Mouse (Mus musculus): Measurements from ENCODE around the gene Tacc2. TPM values are rescaled to one million over a fixed set of nuclear protein-coding genes. Genes with fewer than 3 reads are reported as not detected.

Gene Tacc2
- polyA plus RNA-seq, 1 experiment from 2014 or later, result 27.5 TPM

- no peak overlapping the region for H3K27ac ChIP-seq
- no peak overlapping the region for H3K4me2 ChIP-seq (ENCODE audit: low read length)
- WGBS, result 37% methylated on average over 6 of the region's 6 CpGs
- no peak for ATAC-seq (replicated peaks; ENCODE audit: low FRiP score, low read depth)
- peak; percentile 63 for DNase-seq (ENCODE audit: low spot score)
- H3K9me3 ChIP-seq (replicated peaks; ENCODE audit: low read length), result no peaks in the 10 kb centered on the region
- H3K4me3 ChIP-seq (replicated peaks; ENCODE audit: low read depth, low read length), result no peak overlapping the region
- no peaks in the 10 kb centered on the region for H3K36me3 ChIP-seq (ENCODE audit: insufficient read depth, low read length)
- H3K9ac ChIP-seq (ENCODE audit: low read depth, low read length), result no peak overlapping the region
- no peaks in the 10 kb centered on the region for H3K27me3 ChIP-seq (ENCODE audit: insufficient read depth, low read length)
- peak; percentile 78 for TF ChIP-seq CTCF (IDR thresholded peaks at IDR 0.05; ENCODE audit: low read depth)
- H3K4me1 ChIP-seq (replicated peaks; ENCODE audit: insufficient read depth, low read length), result no peaks in the 10 kb centered on the region
These were observed 27.9 kb downstream of the Tacc2 start for GRCm38 (mm10) chr7:130605111-130605510.

- no peaks in the 10 kb centered on the region for H3K4me1 ChIP-seq (replicated peaks; ENCODE audit: insufficient read depth, low read length)
- TF ChIP-seq CTCF (IDR thresholded peaks at IDR 0.05; ENCODE audit: low read depth), result no peak
- WGBS, result 35% methylated on average over 4 of the region's 4 CpGs
- H3K4me3 ChIP-seq (replicated peaks; ENCODE audit: low read depth, low read length), result no peak overlapping the region
- H3K36me3 ChIP-seq (ENCODE audit: insufficient read depth, low read length), result no peaks in the 10 kb centered on the region
- no peak overlapping the region for H3K4me2 ChIP-seq (ENCODE audit: low read length)
- no peak for ATAC-seq (replicated peaks; ENCODE audit: low FRiP score, low read depth)
- no peak overlapping the region for H3K27ac ChIP-seq
- DNase-seq (ENCODE audit: low spot score), result peak; percentile 60
- no peaks in the 10 kb centered on the region for H3K27me3 ChIP-seq (ENCODE audit: insufficient read depth, low read length)
- H3K9me3 ChIP-seq (replicated peaks; ENCODE audit: low read length), result no peaks in the 10 kb centered on the region
- H3K9ac ChIP-seq (ENCODE audit: low read depth, low read length), result no peak overlapping the region
These were observed 29.7 kb downstream of the Tacc2 start for GRCm38 (mm10) chr7:130606958-130607357.

GRCm38 (mm10) chr7:130613973-130614372, 36.7 kb downstream of the Tacc2 start:
- no peaks in the 10 kb centered on the region for H3K4me1 ChIP-seq (replicated peaks; ENCODE audit: insufficient read depth, low read length)
- ATAC-seq (replicated peaks; ENCODE audit: low FRiP score, low read depth), result no peak
- H3K27ac ChIP-seq, result no peak overlapping the region
- no peaks in the 10 kb centered on the region for H3K36me3 ChIP-seq (ENCODE audit: insufficient read depth, low read length)
- WGBS, result 53% methylated on average over 4 of the region's 4 CpGs
- no peaks in the 10 kb centered on the region for H3K9me3 ChIP-seq (replicated peaks; ENCODE audit: low read length)
- no peak for TF ChIP-seq CTCF (IDR thresholded peaks at IDR 0.05; ENCODE audit: low read depth)
- no peak overlapping the region for H3K4me2 ChIP-seq (ENCODE audit: low read length)
- H3K4me3 ChIP-seq (replicated peaks; ENCODE audit: low read depth, low read length), result no peak overlapping the region
- DNase-seq (ENCODE audit: low spot score), result no peak
- H3K27me3 ChIP-seq (ENCODE audit: insufficient read depth, low read length), result no peaks in the 10 kb centered on the region
- H3K9ac ChIP-seq (ENCODE audit: low read depth, low read length), result no peak overlapping the region

GRCm38 (mm10) chr7:130617591-130617990, 40.4 kb downstream of the Tacc2 start:
- H3K27ac ChIP-seq, result no peak overlapping the region
- no peak for TF ChIP-seq CTCF (IDR thresholded peaks at IDR 0.05; ENCODE audit: low read depth)
- H3K9ac ChIP-seq (ENCODE audit: low read depth, low read length), result no peak overlapping the region
- H3K27me3 ChIP-seq (ENCODE audit: insufficient read depth, low read length), result no peaks in the 10 kb centered on the region
- H3K4me3 ChIP-seq (replicated peaks; ENCODE audit: low read depth, low read length), result no peak overlapping the region
- H3K4me2 ChIP-seq (ENCODE audit: low read length), result no peak overlapping the region
- no peaks in the 10 kb centered on the region for H3K9me3 ChIP-seq (replicated peaks; ENCODE audit: low read length)
- no peak for ATAC-seq (replicated peaks; ENCODE audit: low FRiP score, low read depth)
- H3K4me1 ChIP-seq (replicated peaks; ENCODE audit: insufficient read depth, low read length), result no peaks in the 10 kb centered on the region
- no peak for DNase-seq (ENCODE audit: low spot score)
- 93% methylated on average over 3 of the region's 3 CpGs for WGBS
- H3K36me3 ChIP-seq (ENCODE audit: insufficient read depth, low read length), result no peaks in the 10 kb centered on the region

GRCm38 (mm10) chr7:130621068-130621467, 43.8 kb downstream of the Tacc2 start:
- no peaks in the 10 kb centered on the region for H3K27me3 ChIP-seq (ENCODE audit: insufficient read depth, low read length)
- DNase-seq (ENCODE audit: low spot score), result no peak
- H3K4me3 ChIP-seq (replicated peaks; ENCODE audit: low read depth, low read length), result no peak overlapping the region
- 91% methylated on average over 2 of the region's 2 CpGs for WGBS
- TF ChIP-seq CTCF (IDR thresholded peaks at IDR 0.05; ENCODE audit: low read depth), result no peak
- no peak overlapping the region for H3K27ac ChIP-seq
- no peak overlapping the region for H3K9ac ChIP-seq (ENCODE audit: low read depth, low read length)
- H3K36me3 ChIP-seq (ENCODE audit: insufficient read depth, low read length), result 0 out of 2 replicates have a peak, but pooled peaks cover 4% of the 10 kb centered on the region
- no peaks in the 10 kb centered on the region for H3K9me3 ChIP-seq (replicated peaks; ENCODE audit: low read length)
- no peak for ATAC-seq (replicated peaks; ENCODE audit: low FRiP score, low read depth)
- H3K4me1 ChIP-seq (replicated peaks; ENCODE audit: insufficient read depth, low read length), result no peaks in the 10 kb centered on the region
- no peak overlapping the region for H3K4me2 ChIP-seq (ENCODE audit: low read length)

GRCm38 (mm10) chr7:130621953-130622352, 44.7 kb downstream of the Tacc2 start:
- 33% methylated on average over 3 of the region's 3 CpGs for WGBS
- no peak for DNase-seq (ENCODE audit: low spot score)

GRCm38 (mm10) chr7:130622359-130622758, 45.1 kb downstream of the Tacc2 start:
- WGBS, result 90% methylated on average over 4 of the region's 4 CpGs
- Histone ChIP-seq H3K36me3 (ENCODE audit: insufficient read depth, low read length) (0 out of 2 replicates have a peak, but pooled peaks cover 4% of the 10 kb centered on the region), H3K9me3 (replicated peaks; ENCODE audit: low read length) (no peaks in the 10 kb centered on the region), H3K4me1 (replicated peaks; ENCODE audit: insufficient read depth, low read length) (no peaks in the 10 kb centered on the region), H3K27ac (no peak overlapping the region), H3K4me3 (replicated peaks; ENCODE audit: low read depth, low read length) (no peak overlapping the region), H3K27me3 (ENCODE audit: insufficient read depth, low read length) (no peaks in the 10 kb centered on the region), H3K9ac (ENCODE audit: low read depth, low read length) (no peak overlapping the region), H3K4me2 (ENCODE audit: low read length) (no peak overlapping the region)
- TF ChIP-seq CTCF (IDR thresholded peaks at IDR 0.05; ENCODE audit: low read depth), result no peak
- no peak for ATAC-seq (replicated peaks; ENCODE audit: low FRiP score, low read depth)
- DNase-seq (ENCODE audit: low spot score), result no peak

More at GRCm38 (mm10) chr7:130621953-130622352, 44.7 kb downstream of the Tacc2 start:
- Histone ChIP-seq H3K27ac (no peak overlapping the region), H3K9ac (ENCODE audit: low read depth, low read length) (no peak overlapping the region), H3K4me3 (replicated peaks; ENCODE audit: low read depth, low read length) (no peak overlapping the region), H3K4me2 (ENCODE audit: low read length) (no peak overlapping the region), H3K4me1 (replicated peaks; ENCODE audit: insufficient read depth, low read length) (no peaks in the 10 kb centered on the region), H3K36me3 (ENCODE audit: insufficient read depth, low read length) (0 out of 2 replicates have a peak, but pooled peaks cover 4% of the 10 kb centered on the region), H3K27me3 (ENCODE audit: insufficient read depth, low read length) (no peaks in the 10 kb centered on the region), H3K9me3 (replicated peaks; ENCODE audit: low read length) (no peaks in the 10 kb centered on the region)
- ATAC-seq (replicated peaks; ENCODE audit: low FRiP score, low read depth), result no peak
- no peak for TF ChIP-seq CTCF (IDR thresholded peaks at IDR 0.05; ENCODE audit: low read depth)

Data from kidney, postnatal 0 days (tissue).